Mouse (Mus musculus) cerebellum, postnatal 10 days (tissue): ENCODE data around the gene Prune1.

Experiments
- DNase-seq, 2 experiments: peaks; one replicate each; pipeline ENCODE4 v3.0.0; 2021; ENCODE audit warnings: mixed read lengths in 2 of 2

The Prune1 gene

DNA sequence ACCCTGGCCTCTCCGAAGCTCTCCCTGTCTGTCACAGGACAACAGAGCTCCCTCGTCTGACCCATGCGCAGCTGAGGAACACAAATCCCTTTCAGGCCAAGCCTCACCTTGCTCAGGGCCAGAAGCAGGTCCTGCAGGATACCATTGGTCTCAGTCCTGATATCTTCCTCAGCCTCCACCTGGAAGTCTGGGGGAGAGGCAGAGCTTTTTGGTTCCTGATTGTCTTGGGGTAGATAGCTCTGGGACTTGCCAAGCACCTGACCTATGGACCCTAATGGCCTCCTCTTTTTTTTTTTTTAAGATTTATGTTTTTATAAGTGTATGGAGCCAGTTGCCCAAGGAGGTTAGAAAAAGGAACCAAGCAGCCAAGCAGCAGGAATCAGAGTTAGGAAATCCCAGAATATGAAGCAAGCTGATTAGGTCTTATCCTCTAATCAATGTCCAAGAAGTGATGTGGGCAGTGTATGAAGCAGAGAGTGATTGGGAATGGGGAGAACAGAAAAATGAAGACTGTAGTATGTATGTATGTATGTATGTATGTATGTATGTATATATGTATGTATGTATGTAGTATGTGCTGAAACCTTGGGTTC lies 19.4 kb upstream of the Prune1 start:
- no peak for DNase-seq

DNA sequence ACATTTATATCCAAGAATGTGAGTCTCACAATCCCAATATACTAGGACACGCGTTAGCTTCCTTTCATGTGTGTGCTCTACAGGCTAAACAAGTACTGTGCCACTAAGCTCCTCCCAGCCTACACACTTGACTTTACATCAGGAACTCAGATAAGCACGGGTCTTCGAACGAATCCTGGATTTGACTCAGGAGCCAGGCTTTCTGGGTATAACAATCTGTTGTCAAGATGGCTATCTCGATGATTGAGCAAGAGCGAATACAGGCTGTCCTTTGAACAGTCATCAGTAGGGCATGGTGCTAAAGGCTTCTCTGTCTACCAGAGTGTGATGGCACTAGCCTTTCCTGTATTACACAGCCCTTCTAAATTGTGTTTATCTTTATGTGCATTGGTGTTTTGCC lies 16.1 kb upstream of the Prune1 start:
- DNase-seq = no peak

GRCm38 (mm10) chr3:95296103-95296469 lies 14.2 kb upstream of the Prune1 start:
- DNase-seq = peak; percentile 61 to 69

DNA sequence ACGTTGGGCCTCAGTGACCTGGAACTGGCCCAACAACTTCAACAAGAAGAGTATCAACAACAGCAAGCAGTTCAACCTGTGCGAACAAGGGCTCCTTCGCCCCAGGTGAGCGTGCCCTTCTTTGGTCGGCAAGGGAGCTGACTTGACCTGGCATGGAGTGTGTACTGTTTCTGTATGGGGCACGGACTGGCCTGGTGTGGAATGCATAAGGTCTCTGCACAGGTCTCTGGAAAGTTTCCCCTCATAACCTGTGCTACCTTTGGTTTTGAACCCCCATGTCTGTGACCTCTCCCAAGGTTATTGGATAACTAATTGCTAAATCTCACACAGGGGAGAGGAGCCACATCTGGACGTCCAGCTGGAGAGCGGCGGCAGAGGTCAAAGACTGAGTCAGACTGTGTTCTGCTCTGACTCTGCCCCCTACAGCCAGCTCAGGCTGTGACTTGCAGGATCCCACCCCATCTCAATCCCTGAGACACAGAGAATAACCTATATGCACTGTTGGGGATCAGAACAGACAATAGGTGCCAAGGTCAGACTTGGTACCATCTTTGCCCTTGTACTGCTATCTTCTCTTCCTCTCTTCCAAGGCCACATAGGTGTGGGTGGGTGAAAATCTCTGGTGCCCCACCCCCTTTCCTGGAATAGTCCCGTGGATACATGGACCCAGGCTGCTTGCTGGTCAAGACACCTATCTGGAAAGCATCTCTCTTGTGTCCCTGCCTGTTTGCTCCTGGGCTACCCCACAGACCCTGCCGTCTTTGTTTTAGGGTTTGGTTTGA lies 13.6 kb upstream of the Prune1 start:
- DNase-seq = no peak

- DNase-seq = no peak
Observed at GRCm38 (mm10) chr3:95294718-95295117, 12.8 kb upstream of the Prune1 start.

GRCm38 (mm10) chr3:95294316-95294715 lies 12.4 kb upstream of the Prune1 start:
- DNase-seq = no peak

DNA sequence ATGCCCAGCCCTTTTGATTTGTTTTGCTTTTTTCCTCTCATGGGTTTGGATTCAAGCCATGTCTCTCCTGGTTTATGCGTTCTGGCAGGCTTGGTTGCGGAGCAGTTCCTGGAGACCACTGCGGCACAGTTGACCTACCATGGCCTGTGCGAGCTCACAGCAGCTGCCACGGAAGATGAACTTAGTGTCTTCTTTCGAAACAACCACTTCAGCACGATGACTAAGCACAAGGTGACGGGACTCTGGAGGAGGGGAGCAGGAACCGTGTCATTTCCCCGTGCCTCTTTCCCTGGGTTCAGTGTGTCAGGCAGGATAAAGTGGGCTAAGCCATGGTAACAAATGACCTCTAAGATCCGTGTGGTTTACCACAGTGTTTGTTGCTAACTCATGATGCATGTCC lies 11.7 kb upstream of the Prune1 start:
- DNase-seq = no peak

GRCm38 (mm10) chr3:95292899-95293298 lies 11.0 kb upstream of the Prune1 start:
- no peak for DNase-seq

GRCm38 (mm10) chr3:95291041-95291440 lies 9.2 kb upstream of the Prune1 start:
- DNase-seq = no peak

- no peak for DNase-seq
Observed at GRCm38 (mm10) chr3:95290156-95290555, 8.3 kb upstream of the Prune1 start.

DNA sequence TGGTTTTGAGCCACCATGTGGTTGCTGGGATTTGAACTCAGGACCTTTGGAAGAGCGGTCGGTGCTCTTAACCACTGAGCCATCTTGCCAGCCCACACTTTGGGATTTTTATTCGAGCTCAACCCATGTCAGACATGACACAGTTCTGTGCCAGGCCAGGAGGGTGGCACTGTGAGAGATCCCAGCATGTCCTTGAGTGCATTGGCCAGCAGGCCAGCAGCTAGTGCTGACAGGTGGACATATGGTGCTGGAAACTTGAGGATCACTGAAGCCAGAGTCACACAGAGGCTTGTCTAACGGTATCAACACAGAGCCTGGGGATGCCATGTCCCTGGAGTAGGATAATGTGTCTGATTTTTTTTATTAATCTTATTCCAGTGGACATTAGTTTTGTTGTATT lies 7.5 kb upstream of the Prune1 start:
- peak; percentile 66 to 77 for DNase-seq

- DNase-seq = no peak
Observed at GRCm38 (mm10) chr3:95287541-95287940, 5.7 kb upstream of the Prune1 start.

DNA sequence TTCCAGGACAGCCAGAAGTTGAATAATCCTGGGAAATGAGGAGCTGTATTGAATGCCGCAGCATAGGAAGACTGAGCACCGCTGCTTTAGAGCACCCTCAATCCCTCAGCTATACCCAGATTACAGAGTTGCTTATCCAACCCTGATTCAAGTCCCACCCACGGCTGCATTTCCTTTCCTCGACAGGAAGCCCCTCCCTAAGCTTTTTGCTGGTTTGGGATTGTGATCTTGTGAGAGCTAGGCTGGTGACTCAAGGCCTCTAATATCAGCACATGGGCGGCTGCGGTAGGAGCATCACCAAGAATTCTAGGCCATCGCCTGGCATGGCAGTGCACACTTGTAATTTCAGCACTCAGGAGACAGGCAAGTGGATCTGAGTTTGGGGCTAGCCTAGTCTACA lies 4.6 kb upstream of the Prune1 start:
- DNase-seq = no peak

- DNase-seq = no peak
Observed at GRCm38 (mm10) chr3:95286011-95286410, 4.1 kb upstream of the Prune1 start.

GRCm38 (mm10) chr3:95285390-95285789 lies 3.5 kb upstream of the Prune1 start:
- DNase-seq = no peak

- no peak for DNase-seq
Observed at GRCm38 (mm10) chr3:95284501-95285281, 2.8 kb upstream of the Prune1 start.

GRCm38 (mm10) chr3:95284062-95284461 lies 2.2 kb upstream of the Prune1 start:
- DNase-seq = no peak

DNA sequence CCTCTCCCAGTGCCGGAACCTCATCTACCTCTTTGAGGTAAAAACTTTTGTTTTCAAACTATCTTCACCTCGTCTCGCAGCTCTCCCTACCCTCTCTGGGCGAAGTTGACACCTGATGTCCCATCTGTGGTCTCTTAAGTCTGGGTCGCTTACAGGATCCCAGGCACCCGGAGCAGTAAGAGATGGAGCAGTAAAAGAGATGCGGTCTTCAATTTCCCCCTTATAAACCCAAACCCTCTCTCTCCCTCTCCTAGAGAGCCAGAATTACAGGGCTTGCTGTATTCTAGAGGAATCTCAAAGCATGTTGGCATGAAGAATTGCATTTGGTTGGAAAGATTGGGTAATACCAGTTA lies 1.7 kb upstream of the Prune1 start:
- DNase-seq = no peak

DNA sequence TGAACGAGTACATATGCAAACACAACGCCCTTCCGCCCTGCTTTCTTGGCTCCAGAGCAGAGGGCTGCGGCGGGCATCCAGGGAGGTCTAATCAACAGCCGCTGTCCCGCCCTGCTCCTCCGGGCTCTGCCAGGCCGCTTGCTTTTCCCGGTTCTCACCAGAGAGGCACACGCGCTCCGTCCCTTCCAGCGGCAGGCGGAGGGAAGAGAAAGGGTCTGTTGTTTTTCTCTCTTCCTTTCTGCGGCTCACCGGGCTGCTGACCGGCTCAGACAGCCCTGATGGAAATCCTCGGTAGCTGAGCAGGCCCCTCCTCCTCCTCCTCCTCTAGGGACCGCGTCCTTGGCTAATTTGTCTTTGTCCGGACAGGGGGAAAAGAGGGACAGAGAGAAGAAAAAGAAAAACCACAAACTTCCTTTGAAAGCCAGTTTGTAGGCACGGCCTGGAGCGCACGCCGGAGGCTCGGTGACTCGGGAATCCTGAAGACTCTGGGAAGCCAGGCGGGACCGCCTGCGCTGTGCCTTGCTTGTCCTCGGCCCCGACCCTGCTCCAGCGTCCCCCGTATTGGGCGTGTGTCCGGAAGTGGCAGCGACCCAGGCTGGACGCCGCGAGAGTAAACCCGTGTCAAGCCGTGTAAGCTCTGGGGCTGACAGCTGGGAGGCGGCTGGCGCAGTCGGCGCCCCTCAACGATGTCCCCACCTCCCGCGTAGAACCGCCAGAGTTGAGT lies 1.2 kb upstream of the Prune1 start:
- DNase-seq = peak; percentile 91 to 92

DNA sequence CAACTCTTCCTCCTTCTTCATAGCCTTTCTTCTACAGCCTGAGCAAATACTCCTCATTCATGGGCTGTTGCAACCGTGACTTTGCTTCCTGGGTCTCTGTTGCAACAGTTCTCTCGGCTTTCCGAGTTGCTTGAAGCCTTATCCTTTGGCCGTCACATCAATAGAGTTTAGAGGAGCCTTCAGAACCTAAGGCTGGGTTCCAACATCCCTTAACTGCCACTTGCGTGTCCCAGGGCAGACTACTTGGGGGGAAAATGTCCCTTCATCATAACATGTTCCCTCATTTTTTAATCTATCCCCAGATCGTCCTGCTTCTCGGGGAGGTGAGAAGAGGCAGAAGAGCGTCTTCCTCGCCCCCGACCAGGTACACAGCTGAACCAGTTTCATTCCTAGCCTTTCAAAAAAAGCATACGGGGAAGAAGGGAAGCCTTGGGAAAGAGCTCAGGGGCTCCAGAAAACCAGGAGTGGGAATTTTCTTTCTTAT lies 547 bp upstream of the Prune1 start:
- peak; percentile 31 to 61 for DNase-seq

DNA sequence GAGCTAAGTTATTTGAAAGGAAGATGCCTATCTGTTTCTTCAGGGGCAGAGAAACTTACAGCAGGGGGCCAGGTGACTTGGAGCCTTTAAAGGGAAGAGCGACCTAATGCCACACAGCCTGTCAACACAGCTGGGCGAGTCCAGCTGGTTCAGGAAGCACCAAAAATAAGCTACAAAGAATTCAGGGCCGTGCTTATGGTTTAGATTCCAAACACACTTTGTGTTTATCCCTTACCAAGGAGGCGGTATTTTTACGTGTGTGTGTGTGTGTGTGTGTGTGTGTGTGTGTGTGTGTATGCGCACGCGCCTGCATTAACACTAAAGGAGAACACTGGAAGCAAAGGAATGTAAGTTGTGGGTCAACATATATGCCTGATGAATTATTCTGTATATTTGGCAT lies 1.1 kb downstream of the Prune1 start:
- peak; percentile 34 to 53 for DNase-seq

GRCm38 (mm10) chr3:95277149-95277551 lies 4.7 kb downstream of the Prune1 start:
- no peak for DNase-seq

GRCm38 (mm10) chr3:95276428-95276934 lies 5.4 kb downstream of the Prune1 start:
- no peak for DNase-seq
